Mouse (Mus musculus): ENCODE measurements around the gene Sik2.

- no peak for TF ChIP-seq ZC3H11A (IDR thresholded peaks at IDR 0.05; ENCODE audit: low read depth, low read length)
- TF ChIP-seq CTCF (conservative IDR thresholded peaks at IDR 0.05 in 1 of 2, IDR thresholded peaks at IDR 0.05 in 1 of 2; ENCODE audit: low read depth in 2 of 2, low read length in 2 of 2): no peak
- TF ChIP-seq TBP (conservative IDR thresholded peaks at IDR 0.05; ENCODE audit: low read depth, low read length): no peak
- TF ChIP-seq USF2 (conservative IDR thresholded peaks at IDR 0.05; ENCODE audit: low read depth, low read length): no peak
- TF ChIP-seq EP300 (IDR thresholded peaks at IDR 0.05; ENCODE audit: low read length): no peak
These were observed 90.7 kb downstream of the Sik2 start for GRCm38 (mm10) chr9:50918131-50918530.
